Comparison of ENCODE assay signal across 11 mouse cellular contexts in the genomic region with DNA sequence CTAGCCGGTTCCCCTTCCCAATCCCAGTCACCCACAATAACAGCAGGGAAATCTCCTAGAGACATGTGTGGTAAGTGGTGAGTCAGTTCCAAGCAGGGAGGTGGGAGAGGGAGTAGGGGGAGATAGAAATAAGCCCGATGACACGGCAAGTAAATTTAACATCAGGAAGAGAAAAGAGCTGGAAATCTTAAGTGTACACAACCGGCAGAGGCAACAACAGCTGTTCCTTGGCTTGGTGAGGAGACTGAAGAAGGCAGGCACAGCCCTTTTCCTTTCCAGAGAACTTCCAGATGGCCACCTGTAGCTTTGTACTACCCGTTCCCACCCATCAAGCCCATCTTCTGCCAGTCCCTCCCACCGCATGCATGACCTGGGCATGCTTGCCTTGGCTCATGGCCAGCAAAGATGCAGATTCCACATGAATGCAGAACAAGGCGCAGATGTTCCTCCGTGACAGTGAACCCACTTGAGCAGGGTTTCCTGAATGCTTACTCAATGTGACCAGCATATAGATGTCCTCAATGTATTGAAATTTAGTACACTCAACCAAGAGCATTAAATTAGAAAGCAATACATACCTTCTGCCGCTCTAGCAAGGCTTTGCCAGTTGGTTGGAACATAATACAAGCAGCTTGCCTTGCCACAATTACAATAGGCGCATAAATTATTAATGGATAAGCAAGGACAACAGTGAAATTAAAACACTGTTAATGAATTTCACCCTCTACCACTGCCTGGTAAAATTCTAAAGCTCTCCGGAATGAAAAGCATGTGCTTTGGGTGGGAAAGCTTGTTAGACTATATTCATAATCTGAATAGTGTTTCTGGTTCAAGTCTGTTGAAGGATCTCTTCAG.
DNase-seq lines count a peak whose midpoint lies in the region; ATAC-seq lines count a peak whose summit lies in the region.
"Had no signal": no experiment of that assay in that cellular context is flagged by ENCODE, and none has a peak within 500 bp of the region (broad histone marks: within the 10 kb centered on the region; RNA-seq: fewer than 3 reads in every experiment).

No protein-coding gene starts in this region.

- no peaks in the 10 kb centered on the region for H3K27me3 ChIP-seq in heart, embryonic 12.5 days (replicated peaks)
- no peaks in the 10 kb centered on the region for H3K27me3 ChIP-seq in forebrain, embryonic 13.5 days
- no peaks in the 10 kb centered on the region for H3K27me3 ChIP-seq in heart, embryonic 10.5 days (ENCODE audit: insufficient read depth, poor library complexity, severe bottlenecking)
- H3K27me3 ChIP-seq: limb, embryonic 12.5 days had no signal

- 0 out of 2 replicates have a peak, but pooled peaks have one; percentile 15 for ATAC-seq in heart, embryonic 12.5 days (ENCODE audit: insufficient number of reproducible peaks, low FRiP score)
- ATAC-seq in forebrain, embryonic 13.5 days, result peak; percentile 90
- no peak for ATAC-seq in megakaryocyte progenitor cell, adult 5-6 weeks (replicated peaks; ENCODE audit: poor library complexity)

- no peak for DNase-seq in heart, adult 9 months (ENCODE audit: low spot score in 2 of 2)
- peak; percentile 25 for DNase-seq in layer of hippocampus, adult 11-12 months (ENCODE audit: low spot score)
- peak; percentile 41 for DNase-seq in left cerebral cortex, postnatal 4 days
- no peak for DNase-seq in adrenal gland, postnatal 4 days (ENCODE audit: low spot score in 2 of 2)
- no peak for DNase-seq in heart, embryonic 10.5 days (ENCODE audit: low spot score)
- DNase-seq: heart, adult 18-20 months; spleen, adult 18-20 months had no signal

- H3K27ac ChIP-seq in heart, embryonic 12.5 days (ENCODE audit: poor library complexity, severe bottlenecking), result no peak overlapping the region
- no peak overlapping the region for H3K27ac ChIP-seq in forebrain, embryonic 13.5 days
- no peak overlapping the region for H3K27ac ChIP-seq in heart, embryonic 10.5 days
- H3K27ac ChIP-seq: limb, embryonic 12.5 days had no signal

- no peak overlapping the region for H3K4me2 ChIP-seq in heart, embryonic 12.5 days
- no peak overlapping the region for H3K4me2 ChIP-seq in forebrain, embryonic 13.5 days
- H3K4me2 ChIP-seq: limb, embryonic 12.5 days had no signal

- WGBS in heart, embryonic 12.5 days, result 74% methylated on average over 11 of the region's 11 CpGs
- WGBS in forebrain, embryonic 13.5 days, result 68% methylated on average over 11 of the region's 11 CpGs
- 82% methylated on average over 11 of the region's 11 CpGs for WGBS in heart, embryonic 10.5 days

- no peaks in the 10 kb centered on the region for H3K4me1 ChIP-seq in heart, embryonic 12.5 days (replicated peaks)
- peaks cover 3% of the 10 kb centered on the region for H3K4me1 ChIP-seq in forebrain, embryonic 13.5 days
- no peaks in the 10 kb centered on the region for H3K4me1 ChIP-seq in heart, embryonic 10.5 days
- H3K4me1 ChIP-seq: limb, embryonic 12.5 days had no signal

- no peaks in the 10 kb centered on the region for H3K36me3 ChIP-seq in heart, embryonic 12.5 days
- no peaks in the 10 kb centered on the region for H3K36me3 ChIP-seq in forebrain, embryonic 13.5 days (ENCODE audit: poor library complexity, severe bottlenecking)
- H3K36me3 ChIP-seq in heart, embryonic 10.5 days, result no peaks in the 10 kb centered on the region
- H3K36me3 ChIP-seq: limb, embryonic 12.5 days had no signal

- H3K9me3 ChIP-seq in heart, embryonic 12.5 days (replicated peaks), result no peaks in the 10 kb centered on the region
- no peaks in the 10 kb centered on the region for H3K9me3 ChIP-seq in forebrain, embryonic 13.5 days (replicated peaks)
- no peaks in the 10 kb centered on the region for H3K9me3 ChIP-seq in heart, embryonic 10.5 days
- H3K9me3 ChIP-seq: limb, embryonic 12.5 days had no signal

- intact Hi-C loops in left cerebral cortex, postnatal 4 days (cut with DNase I), result no loop called here

- no peak overlapping the region for H3K4me3 ChIP-seq in heart, embryonic 12.5 days
- H3K4me3 ChIP-seq in forebrain, embryonic 13.5 days, result no peak overlapping the region
- H3K4me3 ChIP-seq in heart, embryonic 10.5 days, result no peak overlapping the region
- H3K4me3 ChIP-seq: limb, embryonic 12.5 days had no signal

- no peak overlapping the region for H3K9ac ChIP-seq in heart, embryonic 12.5 days
- H3K9ac ChIP-seq in forebrain, embryonic 13.5 days, result no peak overlapping the region
- H3K9ac ChIP-seq: limb, embryonic 12.5 days had no signal

Comparison
In these comparisons a context has a peak if more than half of its experiments do, and no peak if none do; other contexts are left out.
1. DNase-seq: peak in layer of hippocampus, adult 11-12 months (single experiment) and left cerebral cortex, postnatal 4 days (single experiment); none in heart, adult 9 months (0 of 2), adrenal gland, postnatal 4 days (0 of 2) and heart, embryonic 10.5 days (single experiment).